Mouse (Mus musculus) CH12.LX (cell line): Measurements from ENCODE around the gene Ctdspl2. TPM values are rescaled to one million over a fixed set of nuclear protein-coding genes. Genes with fewer than 3 reads are reported as not detected.

Source experiments
- DNase-seq: peaks from one replicate; pipeline ENCODE4 v3.0.0-alpha.2; 2013; ENCODE audit errors: extremely low read depth
- H3K27ac ChIP-seq: 2 replicates; pipeline ENCODE4 v1.5.1; 2012; ENCODE audit warnings: low read depth, mild to moderate bottlenecking, control low read depth, moderate library complexity; ENCODE audit not compliant: insufficient read depth
- H3K27me3 ChIP-seq: replicated peaks from 2 replicates; pipeline ENCODE3; 2012; ENCODE audit warnings: inconsistent platforms
- H3K36me3 ChIP-seq, 2 experiments: replicated peaks in 1 of 2; 2 replicates each; pipeline versions ENCODE3 to v1.6.1; 2012; ENCODE audit warnings: inconsistent platforms in 1 of 2, low read length in 1 of 2, mild to moderate bottlenecking in 1 of 2, mixed read lengths in 1 of 2, moderate library complexity in 1 of 2; ENCODE audit not compliant: control insufficient read depth in 1 of 2, insufficient read depth in 1 of 2
- H3K4me1 ChIP-seq, 2 experiments: 2 replicates each; pipeline ENCODE4 v1.6.1; 2012; ENCODE audit warnings: inconsistent platforms in 1 of 2, moderate library complexity in 1 of 2; ENCODE audit not compliant: insufficient read depth in 2 of 2, control insufficient read depth in 1 of 2
- H3K4me2 ChIP-seq: 2 replicates; pipeline ENCODE4 v1.6.1; 2012; ENCODE audit warnings: low read depth, mild to moderate bottlenecking, control low read depth; ENCODE audit not compliant: poor library complexity, insufficient read depth, severe bottlenecking
- H3K4me3 ChIP-seq, 3 experiments: fragments of 150-350 bp in 1 of 3; sonication (generic) in 1 of 3; replicated peaks in 1 of 3; 2 replicates each; pipeline versions ENCODE3 to v1.5.1; 2011 to 2012; ENCODE audit warnings: low read depth in 2 of 3, low read length in 2 of 3, mild to moderate bottlenecking in 2 of 3, moderate library complexity in 2 of 3, control low read depth in 1 of 3, improper control_type of control experiment in 1 of 3, inconsistent platforms in 1 of 3, mixed read lengths in 1 of 3; ENCODE audit not compliant: poor library complexity in 1 of 3
- H3K79me2 ChIP-seq: replicated peaks from 2 replicates; pipeline ENCODE4 v1.6.1; 2012; ENCODE audit warnings: mild to moderate bottlenecking, moderate library complexity; ENCODE audit not compliant: control insufficient read depth, poor library complexity, insufficient read depth, severe bottlenecking; ENCODE audit errors: extremely low read depth
- H3K9ac ChIP-seq: 2 replicates; pipeline ENCODE4 v1.6.1; 2012; ENCODE audit warnings: low read depth, mild to moderate bottlenecking, control low read depth, moderate library complexity; ENCODE audit not compliant: insufficient read depth
- H3K9me3 ChIP-seq: replicated peaks from 2 replicates; pipeline ENCODE3; 2012; ENCODE audit warnings: low read length, inconsistent platforms, mixed read lengths
- CTCF ChIP-seq, 2 experiments: IDR thresholded peaks in 1 of 2; conservative IDR thresholded peaks in 1 of 2; 2 replicates each; pipeline ENCODE4 v1.5.1; 2011 to 2012; ENCODE audit warnings: low read depth in 2 of 2, low read length in 2 of 2, improper control_type of control experiment in 1 of 2, inconsistent platforms in 1 of 2, mild to moderate bottlenecking in 1 of 2, moderate library complexity in 1 of 2
- E2F4 ChIP-seq: IDR thresholded peaks from 2 replicates; pipeline ENCODE4 v1.6.1; 2011; ENCODE audit warnings: low read depth, low read length, improper control_type of control experiment; ENCODE audit not compliant: insufficient replicate concordance
- ELF1 ChIP-seq: IDR thresholded peaks from 2 replicates; pipeline ENCODE4 v1.6.1; 2014; ENCODE audit warnings: low read depth, mild to moderate bottlenecking, inconsistent platforms, low read length, improper control_type of control experiment
- HCFC1 ChIP-seq: IDR thresholded peaks from 2 replicates; pipeline ENCODE4 v1.6.1; 2012; ENCODE audit warnings: low read depth, mild to moderate bottlenecking, inconsistent platforms, low read length, improper control_type of control experiment
- MAFK ChIP-seq: IDR thresholded peaks from 2 replicates; pipeline ENCODE4 v1.6.1; 2011; ENCODE audit warnings: low read length, improper control_type of control experiment; ENCODE audit not compliant: insufficient replicate concordance
- MAX ChIP-seq: IDR thresholded peaks from 2 replicates; pipeline ENCODE4 v1.6.1; 2011; ENCODE audit warnings: low read length, improper control_type of control experiment
- MEF2A ChIP-seq: IDR thresholded peaks from 2 replicates; pipeline ENCODE4 v1.6.1; 2014; ENCODE audit warnings: low read depth, mild to moderate bottlenecking, inconsistent platforms, low read length, improper control_type of control experiment, borderline replicate concordance
- MXI1 ChIP-seq: IDR thresholded peaks from 2 replicates; pipeline ENCODE4 v1.6.1; 2011; ENCODE audit warnings: mild to moderate bottlenecking, low read depth, low read length, improper control_type of control experiment
- MYC ChIP-seq: IDR thresholded peaks from 2 replicates; pipeline ENCODE4 v1.6.1; 2011; ENCODE audit warnings: low read depth, mild to moderate bottlenecking, improper control_type of control experiment, low read length
- NELFE ChIP-seq: IDR thresholded peaks from 2 replicates; pipeline ENCODE4 v1.6.1; 2011; ENCODE audit warnings: low read depth, low read length, improper control_type of control experiment
- NRF1 ChIP-seq: IDR thresholded peaks from 2 replicates; pipeline ENCODE4 v1.6.1; 2014; ENCODE audit warnings: low read depth, mild to moderate bottlenecking, inconsistent platforms, low read length, improper control_type of control experiment, moderate library complexity
- POLR2A ChIP-seq: IDR thresholded peaks from 2 replicates; pipeline ENCODE4 v1.6.1; 2011; ENCODE audit warnings: low read depth, mild to moderate bottlenecking, improper control_type of control experiment, low read length
- RAD21 ChIP-seq: IDR thresholded peaks from 2 replicates; pipeline ENCODE4 v1.6.1; 2011; ENCODE audit warnings: low read depth, mild to moderate bottlenecking, low read length, improper control_type of control experiment, moderate library complexity
- SMC3 ChIP-seq: IDR thresholded peaks from 2 replicates; pipeline ENCODE4 v1.6.1; 2011; ENCODE audit warnings: low read depth, low read length, improper control_type of control experiment
- TBP ChIP-seq: conservative IDR thresholded peaks from 2 replicates; pipeline ENCODE4 v1.6.1; 2011; ENCODE audit warnings: low read depth, low read length, improper control_type of control experiment
- TCF12 ChIP-seq: IDR thresholded peaks from 2 replicates; pipeline ENCODE4 v1.6.1; 2014; ENCODE audit warnings: low read depth, mild to moderate bottlenecking, inconsistent platforms, low read length, improper control_type of control experiment
- ZC3H11A ChIP-seq: IDR thresholded peaks from 2 replicates; pipeline ENCODE4 v1.6.1; 2012; ENCODE audit warnings: low read depth, mild to moderate bottlenecking, inconsistent platforms, low read length, improper control_type of control experiment
- ZMIZ1 ChIP-seq: IDR thresholded peaks from 2 replicates; pipeline ENCODE4 v1.6.1; 2012; ENCODE audit warnings: low read depth, mild to moderate bottlenecking, inconsistent platforms, low read length, improper control_type of control experiment
- ZNF384 ChIP-seq: IDR thresholded peaks from 2 replicates; pipeline ENCODE4 v1.6.1; 2012; ENCODE audit warnings: low read depth, low read length, improper control_type of control experiment, inconsistent platforms
- dilution Hi-C: fragments of 300-500 bp; cut with MboI; formaldehyde crosslinking; loops from 2 replicates; pipeline ENCODE4 v1.14.3; 2020; ENCODE audit warnings: low sequenced_read_pairs; ENCODE audit not compliant: extremely low pct_unique_long_range_greater_than_20kb, extremely low pct_ligation_motif_present
- in situ Hi-C: fragments of 300-500 bp; cut with MboI; formaldehyde crosslinking; loops from 3 replicates; pipeline ENCODE4 v1.14.3; 2019; ENCODE audit warnings: low sequenced_read_pairs, low pct_ligation_motif_present, low pct_unique_long_range_greater_than_20kb, mixed read lengths
- polyA plus RNA-seq: library from polyadenylated mRNA; unstranded; fragments of >175 nt; gene quantifications from 2 replicates; pipeline ENCODE4 v1.2.1, GENCODE M21; 2012; ENCODE audit warnings: low read depth; ENCODE audit not compliant: insufficient read length
- total RNA-seq, 2 experiments: library from RNA; depleted of rRNA; stranded (reverse); fragments of 300-350 nt in 1 of 2; fragments of >200 nt in 1 of 2; gene quantifications; 2 replicates each; pipeline ENCODE4 v1.2.3; 2012 to 2014

Gene Ctdspl2
- total RNA-seq (2012; rRNA removed) (28.5 and 30.8 TPM in 2 replicates), total RNA-seq (2014; rRNA removed) (55.8 and 57.1 TPM in 2 replicates), polyA plus RNA-seq (23.2 and 24.0 TPM in 2 replicates)

DNA sequence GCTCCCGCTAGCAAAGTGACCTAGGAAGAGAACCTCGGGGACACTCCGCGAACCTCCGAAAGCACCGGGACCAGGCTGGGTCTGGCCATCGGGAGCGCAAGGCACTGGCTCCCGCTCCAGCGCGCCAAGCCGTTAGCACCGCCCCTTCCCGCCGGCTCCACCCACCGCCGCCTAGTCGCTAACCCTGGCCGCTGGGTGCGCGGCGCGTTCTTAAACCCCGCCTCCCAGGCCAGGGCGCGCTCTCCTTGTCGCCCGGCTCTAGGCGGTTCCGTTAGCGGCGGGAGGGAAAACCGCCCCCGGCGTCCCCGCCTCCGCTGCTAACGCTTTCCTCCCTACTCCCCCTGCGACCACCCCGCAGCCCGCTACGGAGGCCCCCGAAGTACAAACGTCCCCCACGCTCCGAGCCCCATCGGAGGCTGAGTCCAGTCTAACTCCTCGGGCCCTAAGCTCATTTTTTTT lies at the start of gene Ctdspl2, which contains the start of gene Mageb3:
Gene Ctdspl2, plus strand, starts transcription at position 237 of the 459 bp plus-strand sequence.
Gene Mageb3, minus strand, starts transcription at position 328 of the 459 bp plus-strand sequence.
- peaks cover 0 to 14% of the 10 kb centered on the region in 2 experiments for H3K36me3 ChIP-seq

DNA sequence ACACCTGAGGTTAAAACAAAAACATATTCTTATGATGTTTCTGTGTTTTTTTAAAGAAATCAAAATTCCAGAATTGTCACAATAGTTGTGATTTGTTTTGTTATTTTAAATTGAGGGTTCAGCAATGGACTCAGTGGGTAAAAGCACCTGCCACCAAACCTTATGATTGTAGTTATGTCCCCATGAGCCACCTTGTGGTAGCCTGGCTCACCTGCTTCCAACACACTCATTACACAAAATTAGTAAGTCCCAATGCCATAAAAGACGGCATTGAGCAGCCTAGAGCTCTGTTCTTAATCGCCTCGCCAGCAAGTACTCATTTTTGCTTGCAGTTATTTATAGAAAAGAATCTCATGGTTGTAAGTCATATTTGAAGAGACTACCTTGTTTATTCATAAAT lies 45.8 kb upstream of the Ctdspl2 start:
- dilution Hi-C loops, result no loop called here

More for the DNA sequence above, at the start of gene Ctdspl2, which contains the start of gene Mageb3:
- peak within 1 kb of the TSS; percentile 59 for H3K27ac ChIP-seq
- in situ Hi-C loops, result no loop called here
- dilution Hi-C loops, result no loop called here
- TF ChIP-seq E2F4 (peak; percentile 81; the same call in 1 of the 2 replicates), ZNF384 (peak; percentile 2; the same call in 1 of the 2 replicates), MYC (0 out of 2 replicates have a peak, but pooled peaks have one; percentile 9), MAFK (no peak), ZC3H11A (no peak), MEF2A (peak; percentile 23; the same call in 1 of the 2 replicates), ZMIZ1 (peak; percentile 42; the same call in 1 of the 2 replicates), HCFC1 (peak; percentile 70; the same call in 1 of the 2 replicates), TCF12 (peak; percentile 76), NELFE (peak; percentile 82), RAD21 (no peak), POLR2A (peak; percentile 86), NRF1 (peak; percentile 55; the same call in 1 of the 2 replicates), ELF1 (peak; percentile 68), MAX (peak; percentile 44; the same call in 1 of the 2 replicates), MXI1 (no peak; the same call in 1 of the 2 replicates), TBP (peak; percentile 58; the same call in 1 of the 2 replicates)
- H3K4me3 ChIP-seq, result peak within 1 kb of the TSS; percentile 70 to 99 (median 86)
- H3K9me3 ChIP-seq, result no peaks in the 10 kb centered on the region
- peaks cover 38% of the 10 kb centered on the region for H3K79me2 ChIP-seq
- H3K9ac ChIP-seq, result peak within 1 kb of the TSS; percentile 81
- peak within 1 kb of the TSS; percentile 83 for H3K4me2 ChIP-seq
- no peaks in the 10 kb centered on the region for H3K27me3 ChIP-seq
- H3K4me1 ChIP-seq, result peaks cover 2 to 22% of the 10 kb centered on the region in 2 experiments; a peak in 3 of 4 replicates
- peak; percentile 91 for DNase-seq

More for the DNA sequence above, 45.8 kb upstream of the Ctdspl2 start:
- peak; percentile 2 for DNase-seq
- in situ Hi-C loops, result no loop called here
- Histone ChIP-seq H3K27me3 (no peaks in the 10 kb centered on the region), H3K27ac (no peak overlapping the region), H3K79me2 (no peaks in the 10 kb centered on the region), H3K36me3 (peaks cover 4 to 54% of the 10 kb centered on the region in 2 experiments), H3K9me3 (no peaks in the 10 kb centered on the region), H3K4me1 (no peaks in the 10 kb centered on the region), H3K4me2 (no peak overlapping the region), H3K4me3 (no peak overlapping the region), H3K9ac (no peak overlapping the region)
- TF ChIP-seq ZMIZ1, result no peak
- peak in 1 of 2 experiments; percentile 47; a peak in 2 of 4 replicates for TF ChIP-seq CTCF (conservative IDR thresholded peaks at IDR 0.05 in 1 of 2, IDR thresholded peaks at IDR 0.05 in 1 of 2; ENCODE audit: low read depth in 2 of 2, low read length in 2 of 2)
- TF ChIP-seq SMC3, result 0 out of 2 replicates have a peak, but pooled peaks have one; percentile 12
- peak; percentile 9 for TF ChIP-seq RAD21
